Mouse (Mus musculus) hindbrain, embryonic 12.5 days (tissue): ENCODE measurements around the gene Gucy2e. TPM values are rescaled to one million over a fixed set of nuclear protein-coding genes. Genes with fewer than 3 reads are reported as not detected.

Source experiments
- ATAC-seq: fragments of 200-750 bp; cut with Nextera tagmentation; 2 replicates; pipeline ENCODE4 v1.8.0; 2017; ENCODE audit warnings: moderate TSS enrichment; ENCODE audit not compliant: low FRiP score
- H3K27ac ChIP-seq: fragments of 300-500 bp; sonication (generic); 2 replicates; pipeline ENCODE4 v1.5.1; 2016; ENCODE audit warnings: mild to moderate bottlenecking
- H3K27me3 ChIP-seq: fragments of 300-500 bp; sonication (generic); 2 replicates; pipeline ENCODE4 v1.6.1; 2016; ENCODE audit warnings: mild to moderate bottlenecking
- H3K36me3 ChIP-seq: fragments of 300-500 bp; sonication (generic); 2 replicates; pipeline ENCODE4 v1.6.1; 2016; ENCODE audit warnings: mild to moderate bottlenecking
- H3K4me1 ChIP-seq: fragments of 300-500 bp; sonication (generic); 2 replicates; pipeline ENCODE4 v1.6.1; 2016
- H3K4me2 ChIP-seq: fragments of 300-500 bp; sonication (generic); replicated peaks from 2 replicates; pipeline ENCODE4 v1.6.1; 2016; ENCODE audit warnings: mild to moderate bottlenecking
- H3K4me3 ChIP-seq: fragments of 300-500 bp; sonication (generic); 2 replicates; pipeline ENCODE4 v1.5.1; 2016; ENCODE audit warnings: mild to moderate bottlenecking
- H3K9ac ChIP-seq: fragments of 300-500 bp; sonication (generic); 2 replicates; pipeline ENCODE4 v1.6.1; 2016; ENCODE audit warnings: mild to moderate bottlenecking, moderate library complexity
- H3K9me3 ChIP-seq: fragments of 300-500 bp; sonication (generic); replicated peaks from 2 replicates; pipeline ENCODE4 v1.6.1; 2016; ENCODE audit warnings: mild to moderate bottlenecking
- WGBS: fragments of 180-500 bp; shearing (Covaris S2); methylation state at CpG from one replicate; pipeline ENCODE4 v1.1.7; 2016; 5-methylcytosine and 5-hydroxymethylcytosine counted together
- polyA plus RNA-seq: library from polyadenylated mRNA; unstranded; fragments of >200 nt; fragmentation: Nextera tagmentation; extraction: Ambion mirVana; gene quantifications from 2 replicates; pipeline ENCODE4 v1.2.1, GENCODE M21; 2016

Gucy2e gene
- polyA plus RNA-seq, 1 experiment from 2014 or later, result 0.04 TPM

DNA sequence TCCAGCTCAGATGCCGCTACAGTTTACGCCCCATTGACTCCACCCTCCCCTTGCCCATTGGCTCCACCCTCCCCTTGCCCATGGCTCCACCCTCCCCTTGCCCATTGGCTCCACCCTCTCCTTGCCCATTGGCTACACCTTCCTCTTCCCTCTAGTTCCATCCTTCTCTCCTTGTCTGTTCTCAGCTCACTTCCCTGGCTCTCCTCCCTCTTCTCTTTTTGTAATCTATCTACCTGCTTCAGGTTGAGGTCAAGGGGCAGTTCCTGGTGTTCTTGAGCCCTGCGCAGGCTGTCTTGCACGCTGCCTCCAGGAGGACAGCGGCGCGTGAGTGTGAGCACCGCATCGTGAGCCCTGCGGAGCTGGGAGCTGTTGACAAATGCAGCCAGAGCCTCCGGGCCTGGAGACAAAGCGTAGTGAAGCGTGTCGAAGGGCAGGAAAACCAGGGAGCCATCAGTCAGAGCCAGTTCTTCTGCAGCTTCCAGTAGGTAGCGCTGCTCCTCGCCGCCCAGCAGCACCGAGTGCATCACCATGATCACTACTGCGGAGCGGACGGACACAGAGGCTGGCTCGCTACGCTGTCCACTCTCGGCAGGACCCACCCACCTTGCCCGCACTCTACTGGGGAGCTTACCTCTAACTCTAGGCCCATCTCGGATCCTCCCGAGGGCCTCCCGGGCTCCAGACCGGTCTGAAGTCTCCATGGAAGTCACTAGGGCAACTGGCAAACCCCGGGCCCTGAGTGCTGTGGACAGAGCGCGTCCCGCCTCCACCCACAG is 1.4 kb downstream of the Gucy2e start:
- peaks cover 54% of the 10 kb centered on the region for H3K27me3 ChIP-seq
- peak overlapping the region; percentile 79 for H3K4me2 ChIP-seq
- peak; percentile 93 for ATAC-seq
- H3K4me1 ChIP-seq, result peaks cover 17% of the 10 kb centered on the region
- 1% methylated on average over 33 of the region's 33 CpGs for WGBS
- H3K9ac ChIP-seq, result peak overlapping the region; percentile 59
- peak overlapping the region; percentile 42 for H3K4me3 ChIP-seq
- H3K27ac ChIP-seq, result peak overlapping the region; percentile 72
- no peaks in the 10 kb centered on the region for H3K9me3 ChIP-seq
- H3K36me3 ChIP-seq, result no peaks in the 10 kb centered on the region

DNA sequence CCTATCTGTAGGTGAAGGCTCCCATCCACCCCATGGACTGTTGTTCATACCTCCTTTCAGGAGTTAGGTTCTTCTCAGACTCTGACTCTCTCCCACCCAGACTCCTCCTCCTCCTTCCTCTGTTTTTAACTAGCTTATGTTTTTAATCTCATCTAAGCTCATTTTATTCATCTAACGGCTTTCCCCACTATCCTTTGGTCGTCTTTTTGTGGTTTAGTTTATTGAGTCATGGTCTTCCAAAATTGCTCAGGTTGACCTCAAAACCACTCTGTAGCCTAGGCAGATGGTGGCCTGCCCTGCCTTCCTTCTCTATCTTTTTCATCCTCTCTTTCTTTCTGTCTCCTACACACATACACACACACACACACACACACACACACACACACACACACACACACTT is 3.7 kb downstream of the Gucy2e start:
- no peak overlapping the region for H3K27ac ChIP-seq

DNA sequence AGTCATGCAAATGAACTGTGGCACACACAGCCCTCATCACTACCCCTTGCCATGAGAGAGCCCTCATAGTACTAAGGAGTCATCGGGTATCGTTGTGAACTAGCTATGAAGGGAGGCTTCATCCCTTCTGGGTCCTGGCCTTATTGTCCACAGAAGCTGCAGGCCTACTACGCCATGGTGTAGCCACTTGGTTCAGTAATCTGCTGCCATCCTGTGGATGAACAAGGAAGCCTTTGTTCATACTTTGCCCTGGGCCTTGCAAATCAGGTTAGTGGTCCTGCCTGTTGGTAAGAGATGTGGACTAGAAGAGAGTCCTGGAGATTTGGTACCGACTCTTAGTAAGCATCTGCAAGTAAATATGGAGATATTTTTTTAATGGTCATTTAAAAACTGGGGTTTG is 6.4 kb downstream of the Gucy2e start:
- Histone ChIP-seq H3K4me2 (no peak overlapping the region), H3K36me3 (no peaks in the 10 kb centered on the region)
- WGBS, result 74% methylated on average over 4 of the region's 4 CpGs

More for the DNA sequence above, 3.7 kb downstream of the Gucy2e start:
- 82% methylated on average over 2 of the region's 2 CpGs for WGBS
- Histone ChIP-seq H3K4me3 (no peak overlapping the region), H3K4me1 (peaks cover 17% of the 10 kb centered on the region), H3K36me3 (no peaks in the 10 kb centered on the region), H3K9me3 (no peaks in the 10 kb centered on the region), H3K27me3 (peaks cover 45% of the 10 kb centered on the region), H3K4me2 (no peak overlapping the region), H3K9ac (no peak overlapping the region)
- ATAC-seq, result no peak

DNA sequence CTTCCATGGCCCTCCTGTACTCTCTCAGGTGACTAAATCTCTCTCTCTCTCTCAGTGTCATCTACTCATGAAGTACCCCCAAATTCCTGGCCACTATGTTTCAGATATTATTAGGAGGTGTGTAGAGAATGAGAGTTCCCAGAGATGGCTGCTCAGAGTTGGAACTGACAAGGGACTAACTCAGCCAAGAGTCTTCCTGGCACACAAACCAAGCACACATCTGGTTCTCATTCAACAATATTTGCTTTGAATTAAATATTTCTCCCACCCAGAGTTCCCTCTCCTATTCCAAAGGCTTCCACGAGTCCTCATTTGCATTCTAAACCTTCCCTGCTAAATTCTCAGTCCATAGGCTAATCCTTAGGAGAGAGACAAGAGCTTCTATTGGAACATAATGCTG is 11.1 kb downstream of the Gucy2e start:
- ATAC-seq, result no peak
- no peak overlapping the region for H3K9ac ChIP-seq
- H3K9me3 ChIP-seq, result no peaks in the 10 kb centered on the region
- no peaks in the 10 kb centered on the region for H3K36me3 ChIP-seq
- H3K4me1 ChIP-seq, result no peaks in the 10 kb centered on the region
- no peak overlapping the region for H3K27ac ChIP-seq
- H3K4me3 ChIP-seq, result no peak overlapping the region
- WGBS, result 60% methylated on average over 1 of the region's 1 CpGs
- no peak overlapping the region for H3K4me2 ChIP-seq
- H3K27me3 ChIP-seq, result peaks cover 3% of the 10 kb centered on the region; the same call in 1 of the 2 replicates

More for the DNA sequence above, 6.4 kb downstream of the Gucy2e start:
- Histone ChIP-seq H3K9me3 (no peaks in the 10 kb centered on the region), H3K27ac (no peak overlapping the region), H3K4me3 (no peak overlapping the region), H3K4me1 (peaks cover 5% of the 10 kb centered on the region; the same call in 1 of the 2 replicates), H3K27me3 (peaks cover 20% of the 10 kb centered on the region), H3K9ac (no peak overlapping the region)
- no peak for ATAC-seq

DNA sequence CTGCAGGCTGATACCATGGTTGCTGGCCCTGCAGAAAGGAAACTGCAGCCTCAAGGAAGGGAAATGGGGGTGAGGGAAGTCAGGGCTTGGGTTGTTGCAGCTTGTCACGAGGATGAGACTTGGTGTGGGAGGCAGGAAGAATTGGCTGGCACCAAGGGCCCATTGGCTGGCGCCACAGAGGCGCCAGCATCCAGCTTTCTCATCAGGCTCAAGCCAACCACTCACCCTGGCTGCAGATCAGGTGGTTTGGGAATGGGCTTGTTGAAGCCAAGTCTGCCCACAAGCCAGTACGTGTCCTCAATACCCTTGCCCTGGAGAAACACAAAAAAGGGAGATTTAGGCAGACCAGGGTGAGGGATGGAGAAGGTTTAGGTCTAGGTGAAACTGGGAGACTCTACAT is 13.7 kb downstream of the Gucy2e start:
- Histone ChIP-seq H3K36me3 (no peaks in the 10 kb centered on the region), H3K9ac (no peak overlapping the region), H3K4me1 (no peaks in the 10 kb centered on the region), H3K27ac (no peak overlapping the region), H3K9me3 (no peaks in the 10 kb centered on the region), H3K4me2 (no peak overlapping the region), H3K27me3 (0 out of 2 replicates have a peak, but pooled peaks cover 3% of the 10 kb centered on the region), H3K4me3 (no peak overlapping the region)
- ATAC-seq, result no peak
- WGBS, result 87% methylated on average over 4 of the region's 4 CpGs

DNA sequence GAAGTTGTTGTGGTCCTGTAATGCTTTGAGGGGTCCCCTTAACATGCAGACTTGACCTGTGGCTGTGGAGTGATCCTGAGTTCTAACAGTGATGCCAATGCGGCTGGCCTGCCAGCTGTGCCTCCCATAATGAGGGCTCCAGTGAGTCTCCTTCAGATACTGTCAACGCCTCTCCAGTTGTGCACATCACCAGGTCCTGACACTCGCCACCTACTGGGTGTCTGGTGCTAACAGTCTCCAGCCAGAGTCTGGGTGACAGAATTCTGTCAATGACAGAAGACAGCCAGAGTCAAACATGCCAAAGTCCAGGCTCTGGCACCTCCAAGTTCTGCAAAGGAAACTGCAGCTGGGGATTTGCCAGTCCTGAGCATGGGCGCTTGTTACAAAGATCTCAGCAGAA is 15.8 kb downstream of the Gucy2e start:
- no peaks in the 10 kb centered on the region for H3K4me1 ChIP-seq
- ATAC-seq, result no peak
- 70% methylated on average over 4 of the region's 4 CpGs for WGBS

DNA sequence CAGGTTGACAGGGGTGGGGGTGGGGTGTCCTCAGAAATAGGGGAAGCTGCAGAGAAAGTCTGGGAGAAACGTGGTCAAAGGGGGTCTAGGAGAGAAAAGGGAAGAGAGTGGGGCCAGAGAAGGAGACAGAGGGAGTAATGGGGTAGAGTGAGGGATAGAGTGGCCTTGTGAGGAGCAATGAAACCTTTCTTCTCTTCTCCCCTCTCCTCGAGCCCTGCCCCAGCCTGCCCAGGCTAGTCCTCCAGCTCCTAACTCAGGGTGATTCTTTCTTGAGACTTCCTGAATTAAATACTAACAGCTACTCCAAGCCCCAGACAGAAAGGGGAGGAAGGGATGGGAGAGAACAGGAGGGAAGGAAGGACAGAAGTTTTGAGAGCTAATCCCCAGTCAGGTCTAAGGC is 18.2 kb downstream of the Gucy2e start:
- WGBS, result 72% methylated on average over 2 of the region's 2 CpGs
- Histone ChIP-seq H3K4me2 (no peak overlapping the region), H3K27ac (no peak overlapping the region), H3K27me3 (no peaks in the 10 kb centered on the region), H3K9ac (no peak overlapping the region), H3K4me3 (no peak overlapping the region), H3K9me3 (no peaks in the 10 kb centered on the region), H3K4me1 (no peaks in the 10 kb centered on the region), H3K36me3 (no peaks in the 10 kb centered on the region)
- no peak for ATAC-seq

More for the DNA sequence above, 15.8 kb downstream of the Gucy2e start:
- H3K4me2 ChIP-seq, result no peak overlapping the region
- no peaks in the 10 kb centered on the region for H3K27me3 ChIP-seq
- H3K27ac ChIP-seq, result no peak overlapping the region
- no peak overlapping the region for H3K9ac ChIP-seq
- no peaks in the 10 kb centered on the region for H3K36me3 ChIP-seq
- H3K4me3 ChIP-seq, result no peak overlapping the region
- no peaks in the 10 kb centered on the region for H3K9me3 ChIP-seq

DNA sequence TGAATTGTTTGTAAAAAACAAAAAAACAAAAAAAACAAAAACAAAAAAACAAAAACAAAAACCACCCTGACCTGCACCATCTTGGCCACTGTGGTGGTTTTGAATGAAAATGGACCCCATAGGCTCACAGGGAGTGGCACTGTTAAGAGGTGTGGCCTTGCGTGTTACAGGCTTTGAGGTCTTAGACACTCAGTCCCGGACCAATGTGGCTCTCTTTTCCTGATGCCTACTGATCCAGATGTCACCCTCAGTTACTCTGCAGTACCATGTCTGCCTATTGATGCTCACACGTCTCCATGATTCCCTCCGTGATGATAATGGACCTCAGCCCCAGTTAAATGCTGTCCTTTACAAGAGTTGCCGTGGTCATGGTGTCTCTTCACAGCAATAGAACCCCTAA is 19.4 kb downstream of the Gucy2e start:
- Histone ChIP-seq H3K9ac (no peak overlapping the region), H3K4me3 (no peak overlapping the region), H3K36me3 (no peaks in the 10 kb centered on the region), H3K27me3 (no peaks in the 10 kb centered on the region), H3K9me3 (no peaks in the 10 kb centered on the region), H3K4me1 (no peaks in the 10 kb centered on the region), H3K4me2 (no peak overlapping the region), H3K27ac (no peak overlapping the region)
- ATAC-seq, result no peak
- WGBS, result 86% methylated on average over 5 of the region's 5 CpGs

DNA sequence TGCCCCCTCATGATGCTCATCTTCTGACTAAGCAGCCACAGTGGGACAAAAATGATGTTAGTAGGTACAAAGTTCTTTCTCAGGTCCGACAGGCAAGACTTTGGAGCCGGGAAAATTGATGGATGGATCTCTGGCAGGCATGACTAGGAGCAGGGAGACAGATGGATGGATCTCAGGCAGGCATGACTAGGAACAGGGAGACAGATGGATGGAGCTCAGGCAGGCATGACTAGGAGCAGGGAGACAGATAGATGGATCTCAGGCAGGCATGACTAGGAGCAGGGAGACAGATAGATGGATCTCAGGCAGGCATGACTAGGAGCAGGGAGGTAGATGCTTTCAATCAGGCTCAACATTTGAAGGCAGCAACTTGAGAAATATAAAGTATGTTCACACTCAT is 25.4 kb downstream of the Gucy2e start:
- H3K9me3 ChIP-seq, result no peaks in the 10 kb centered on the region
- H3K4me2 ChIP-seq, result peak overlapping the region; percentile 34
- no peaks in the 10 kb centered on the region for H3K36me3 ChIP-seq
- WGBS, result 26% methylated on average over 2 of the region's 2 CpGs
- no peak overlapping the region for H3K9ac ChIP-seq
- ATAC-seq, result no peak
- no peaks in the 10 kb centered on the region for H3K4me1 ChIP-seq
- H3K4me3 ChIP-seq, result peak overlapping the region; percentile 24
- 0 out of 2 replicates have a peak overlapping the region, but pooled peaks have one; percentile 23 for H3K27ac ChIP-seq
- H3K27me3 ChIP-seq, result no peaks in the 10 kb centered on the region

DNA sequence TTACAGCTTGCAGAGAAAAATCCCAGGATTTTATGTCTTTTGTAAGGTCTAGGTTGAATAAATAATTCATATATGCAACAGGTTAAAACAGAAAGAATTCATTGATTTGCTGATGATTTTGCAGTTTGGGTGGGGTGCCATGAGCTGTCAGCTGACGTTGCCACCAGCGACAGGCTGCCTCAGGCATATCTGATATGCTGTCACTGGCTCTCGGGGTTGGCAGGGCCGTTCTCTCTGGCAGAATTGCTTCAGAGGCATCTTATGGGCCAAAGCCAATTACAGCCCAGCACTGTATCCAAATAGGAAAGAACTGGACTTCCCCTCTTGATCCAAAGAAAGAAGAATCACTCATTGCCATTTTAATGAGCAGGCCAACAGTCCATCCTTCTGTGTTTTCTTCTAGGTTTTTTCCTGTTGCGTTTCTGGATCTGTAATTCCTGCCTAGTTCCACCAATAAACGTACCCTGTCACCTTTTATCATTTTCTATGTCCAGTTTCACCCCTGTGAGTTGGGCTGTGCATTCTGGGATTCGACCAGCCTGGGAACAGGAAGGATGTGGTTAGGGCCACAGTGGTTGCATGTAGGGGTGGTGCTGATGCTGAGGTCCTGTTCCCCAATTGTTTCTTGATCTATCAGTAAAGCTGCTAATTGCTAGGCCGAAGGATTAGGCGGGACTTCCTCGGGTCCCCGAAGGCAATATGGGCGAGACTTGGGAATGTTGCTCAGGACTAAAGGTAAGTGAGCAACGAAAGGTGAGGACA is 34.2 kb downstream of the Gucy2e start:
- no peak for ATAC-seq
- Histone ChIP-seq H3K4me1 (0 out of 2 replicates have a peak, but pooled peaks cover under 1% of the 10 kb centered on the region), H3K27me3 (peaks cover 16% of the 10 kb centered on the region), H3K9ac (no peak overlapping the region), H3K9me3 (no peaks in the 10 kb centered on the region), H3K4me3 (no peak overlapping the region), H3K4me2 (no peak overlapping the region), H3K27ac (no peak overlapping the region), H3K36me3 (no peaks in the 10 kb centered on the region)
- WGBS, result 85% methylated on average over 13 of the region's 13 CpGs

DNA sequence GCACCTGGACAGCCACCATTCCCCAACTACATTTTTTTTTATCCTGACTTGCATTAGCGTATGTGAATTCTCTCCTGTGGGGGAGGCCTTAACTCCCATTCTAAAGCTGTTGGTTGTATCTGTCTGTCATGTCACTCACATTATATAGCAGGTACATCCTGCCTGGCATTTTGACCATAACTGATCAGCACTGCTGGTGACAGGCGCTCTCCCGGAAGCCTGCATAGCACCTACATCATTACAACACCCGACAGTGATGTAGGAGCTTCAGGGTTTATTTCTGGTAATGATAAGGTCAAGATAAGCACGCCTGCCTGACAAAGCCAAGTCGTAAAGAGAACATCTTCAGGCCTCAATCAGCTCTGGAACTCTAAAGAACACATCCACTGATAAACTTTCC is 36.6 kb downstream of the Gucy2e start:
- H3K9me3 ChIP-seq, result no peaks in the 10 kb centered on the region
- no peak overlapping the region for H3K9ac ChIP-seq
- peaks cover 32% of the 10 kb centered on the region for H3K27me3 ChIP-seq
- H3K4me1 ChIP-seq, result 0 out of 2 replicates have a peak, but pooled peaks cover 6% of the 10 kb centered on the region
- no peak overlapping the region for H3K4me2 ChIP-seq
- ATAC-seq, result no peak
- 77% methylated on average over 6 of the region's 6 CpGs for WGBS
- H3K4me3 ChIP-seq, result no peak overlapping the region
- no peak overlapping the region for H3K27ac ChIP-seq
- H3K36me3 ChIP-seq, result no peaks in the 10 kb centered on the region

DNA sequence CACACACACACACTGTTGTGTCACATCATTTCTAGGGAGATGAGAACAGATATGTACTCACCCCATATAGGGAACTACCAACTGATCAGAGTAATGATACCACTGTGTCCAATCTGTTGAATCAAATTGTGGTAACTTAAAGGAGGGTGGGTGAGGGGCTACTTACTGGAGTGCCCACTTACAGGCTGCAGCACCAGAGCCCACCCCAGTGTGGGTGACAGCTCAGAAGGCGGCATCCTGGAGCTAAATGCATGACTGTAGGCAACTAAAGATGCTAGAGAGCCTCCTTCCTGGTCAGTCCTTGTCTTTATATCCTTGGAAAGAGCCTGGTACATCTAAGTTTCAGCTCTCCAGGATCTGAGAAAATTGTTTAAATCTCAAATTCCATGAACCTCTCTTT is 37.6 kb downstream of the Gucy2e start:
- no peak overlapping the region for H3K4me2 ChIP-seq
- no peaks in the 10 kb centered on the region for H3K9me3 ChIP-seq
- no peak for ATAC-seq
- no peaks in the 10 kb centered on the region for H3K36me3 ChIP-seq
- WGBS, result 68% methylated on average over 1 of the region's 1 CpGs
- no peak overlapping the region for H3K9ac ChIP-seq
- peaks cover 32% of the 10 kb centered on the region for H3K27me3 ChIP-seq
- no peak overlapping the region for H3K4me3 ChIP-seq
- no peak overlapping the region for H3K27ac ChIP-seq
- H3K4me1 ChIP-seq, result 0 out of 2 replicates have a peak, but pooled peaks cover 6% of the 10 kb centered on the region
